Mouse (Mus musculus) intestine, embryonic 14.5 days (tissue): ENCODE data around the gene Bcas1. TPM values are rescaled to one million over a fixed set of nuclear protein-coding genes. Genes with fewer than 3 reads are reported as not detected.

Experiments used
- ATAC-seq: fragments of 200-750 bp; cut with Nextera tagmentation; replicated peaks from 2 replicates; pipeline ENCODE4 v1.8.0; 2017; ENCODE audit warnings: low read depth, moderate number of reproducible peaks, moderate TSS enrichment, moderate library complexity; ENCODE audit not compliant: low FRiP score, low TSS enrichment
- DNase-seq: peaks from one replicate; pipeline ENCODE4 v3.0.0-alpha.2; 2018; ENCODE audit warnings: low spot score
- H3K27ac ChIP-seq: fragments of 300-500 bp; sonication (generic); 2 replicates; pipeline ENCODE4 v1.5.1; 2014; ENCODE audit warnings: low read depth, mild to moderate bottlenecking, control low read depth
- H3K27me3 ChIP-seq: fragments of 300-500 bp; sonication (generic); replicated peaks from 2 replicates; pipeline ENCODE4 v1.6.1; 2014; ENCODE audit warnings: low read length, control low read depth; ENCODE audit not compliant: control insufficient read depth, insufficient read depth
- H3K36me3 ChIP-seq: fragments of 300-500 bp; sonication (generic); 2 replicates; pipeline ENCODE4 v1.6.1; 2014; ENCODE audit warnings: low read length, control low read depth; ENCODE audit not compliant: control insufficient read depth, insufficient read depth
- H3K4me1 ChIP-seq: fragments of 300-500 bp; sonication (generic); replicated peaks from 2 replicates; pipeline ENCODE4 v1.6.1; 2014; ENCODE audit warnings: low read length, control low read depth, mixed read lengths; ENCODE audit not compliant: control insufficient read depth, insufficient read depth
- H3K4me2 ChIP-seq: fragments of 300-500 bp; sonication (generic); 2 replicates; pipeline ENCODE4 v1.6.1; 2014; ENCODE audit warnings: low read length
- H3K4me3 ChIP-seq: fragments of 300-500 bp; sonication (generic); 2 replicates; pipeline ENCODE4 v1.5.1; 2014; ENCODE audit warnings: low read depth, low read length, control low read depth, mixed read lengths
- H3K9ac ChIP-seq: fragments of 300-500 bp; sonication (generic); 2 replicates; pipeline ENCODE4 v1.6.1; 2014; ENCODE audit warnings: mild to moderate bottlenecking, low read length
- H3K9me3 ChIP-seq: fragments of 300-500 bp; sonication (generic); 2 replicates; pipeline ENCODE4 v1.6.1; 2016; ENCODE audit warnings: low read length, control low read depth; ENCODE audit not compliant: control insufficient read depth
- WGBS: fragments of 180-500 bp; shearing (Covaris S2); extraction: QIAGEN DNeasy Blood & Tissue Kit; methylation state at CpG from one replicate; pipeline ENCODE4 v1.1.7; 2014; 5-methylcytosine and 5-hydroxymethylcytosine counted together
- polyA plus RNA-seq: library from polyadenylated mRNA; unstranded; fragments of >200 nt; fragmentation: Nextera tagmentation; extraction: Ambion mirVana; gene quantifications from 2 replicates; pipeline ENCODE4 v1.2.1, GENCODE M21; 2014

Bcas1 gene
- polyA plus RNA-seq, 1 experiment from 2014 or later, result 1.8 TPM

DNA sequence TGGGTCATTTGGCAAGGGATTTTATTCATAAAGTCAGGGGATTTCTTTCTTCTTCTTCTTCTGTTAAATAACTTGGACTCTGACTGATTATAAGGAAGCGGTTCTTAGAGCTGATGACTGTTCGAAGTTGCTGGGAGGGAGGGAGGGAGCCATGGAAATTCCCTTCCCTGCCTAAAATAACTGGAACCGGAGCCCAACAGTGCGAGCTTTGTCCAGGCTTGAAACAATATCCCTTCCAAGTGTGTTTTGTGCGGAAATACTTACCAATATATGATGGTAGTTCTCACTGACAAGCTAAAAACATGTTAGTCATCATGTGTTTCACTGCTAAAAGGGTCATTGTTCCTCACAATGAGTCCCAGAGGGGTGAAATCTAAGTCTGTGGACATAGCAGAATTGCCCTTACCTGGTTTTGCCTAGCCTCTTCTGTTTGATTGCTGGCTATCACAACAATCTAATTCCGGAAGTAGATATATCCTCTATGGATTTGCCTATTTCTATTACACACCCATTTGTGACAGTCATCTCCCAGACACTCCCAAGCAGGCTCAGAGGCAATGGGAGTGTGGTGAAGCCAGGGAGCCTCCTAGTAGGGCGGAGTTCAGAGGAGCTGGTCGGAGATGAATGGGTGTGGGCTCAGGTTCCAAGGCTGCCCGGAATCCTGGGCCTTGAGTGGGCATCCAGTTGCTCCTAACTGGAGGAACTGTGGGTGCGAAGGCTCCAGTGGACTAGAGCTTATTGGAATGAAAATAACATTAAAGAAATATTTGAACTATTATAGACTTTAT is 119.4 kb downstream of the Bcas1 start:
- H3K4me2 ChIP-seq, result no peak overlapping the region
- no peak overlapping the region for H3K4me3 ChIP-seq
- H3K27me3 ChIP-seq, result no peaks in the 10 kb centered on the region
- H3K4me1 ChIP-seq, result peaks cover 7% of the 10 kb centered on the region; the same call in 1 of the 2 replicates
- no peaks in the 10 kb centered on the region for H3K36me3 ChIP-seq
- no peak for ATAC-seq
- no peak overlapping the region for H3K9ac ChIP-seq
- no peak for DNase-seq
- 57% methylated on average over 10 of the region's 10 CpGs for WGBS
- no peak overlapping the region for H3K27ac ChIP-seq
- H3K9me3 ChIP-seq, result no peaks in the 10 kb centered on the region

DNA sequence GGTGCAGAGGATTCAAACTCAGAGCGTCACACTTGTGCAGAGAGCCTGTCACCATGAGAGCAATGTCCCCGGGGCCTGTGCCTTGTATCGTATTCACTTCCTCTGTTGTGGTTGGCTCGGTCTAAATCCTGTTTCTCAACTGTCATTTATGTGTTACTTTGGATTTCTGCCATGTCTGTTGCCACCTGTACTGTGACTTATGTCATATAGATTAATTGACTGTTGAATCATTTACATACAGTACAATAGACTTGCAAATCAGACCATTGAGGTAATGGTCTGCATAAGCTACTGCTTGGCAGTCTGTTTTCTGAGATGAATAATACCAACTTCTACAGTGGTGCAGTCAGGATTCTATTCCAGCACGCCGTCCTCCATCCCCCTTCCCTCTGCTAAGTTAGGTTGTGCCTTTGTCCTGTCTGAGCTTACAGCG is 120.0 kb downstream of the Bcas1 start:
- DNase-seq, result no peak
- 72% methylated on average over 7 of the region's 7 CpGs for WGBS
- H3K27ac ChIP-seq, result no peak overlapping the region

DNA sequence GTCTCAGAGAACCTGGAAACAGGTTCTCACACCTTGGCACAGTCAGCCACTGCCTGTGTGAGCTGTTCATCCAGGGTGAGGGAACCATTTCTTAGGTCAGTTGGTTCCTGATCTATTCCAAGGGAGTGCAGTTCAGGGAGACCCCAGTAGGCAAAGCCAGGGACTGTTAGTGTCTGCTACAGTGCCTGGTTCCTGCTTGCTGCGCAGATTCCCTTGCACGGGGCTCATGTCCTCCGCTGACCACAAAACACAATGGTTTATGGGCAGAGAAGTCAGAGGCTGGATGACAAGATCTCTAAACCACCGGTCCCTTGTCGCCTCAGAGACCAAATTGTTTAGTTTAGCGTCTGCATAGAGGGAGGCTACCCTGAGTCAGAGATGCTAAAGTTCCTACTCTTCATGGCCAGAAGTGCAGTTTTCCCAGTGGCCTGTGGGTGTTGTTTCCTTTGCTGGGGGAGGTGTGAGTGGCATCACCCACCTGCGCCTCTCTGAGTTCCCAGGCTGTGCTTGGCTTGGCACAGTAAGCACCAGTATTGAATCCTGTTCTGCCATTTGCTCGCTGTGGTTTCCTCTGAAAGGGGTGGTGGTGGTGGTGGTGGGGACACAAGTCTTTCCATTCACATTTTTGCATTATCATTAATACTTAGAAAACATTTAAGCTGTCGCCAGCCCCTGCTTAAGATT is 120.9 kb downstream of the Bcas1 start:
- DNase-seq, result no peak
- no peak for ATAC-seq
- Histone ChIP-seq H3K36me3 (no peaks in the 10 kb centered on the region), H3K27ac (no peak overlapping the region), H3K9me3 (no peaks in the 10 kb centered on the region), H3K4me1 (peaks cover 7% of the 10 kb centered on the region; the same call in 1 of the 2 replicates), H3K9ac (no peak overlapping the region), H3K27me3 (no peaks in the 10 kb centered on the region), H3K4me2 (no peak overlapping the region), H3K4me3 (no peak overlapping the region)
- 66% methylated on average over 9 of the region's 9 CpGs for WGBS

More for the DNA sequence above, 120.0 kb downstream of the Bcas1 start:
- no peak overlapping the region for H3K4me2 ChIP-seq
- ATAC-seq, result no peak
- H3K9me3 ChIP-seq, result no peaks in the 10 kb centered on the region
- H3K9ac ChIP-seq, result no peak overlapping the region
- no peaks in the 10 kb centered on the region for H3K27me3 ChIP-seq
- H3K4me1 ChIP-seq, result peaks cover 7% of the 10 kb centered on the region; the same call in 1 of the 2 replicates
- H3K36me3 ChIP-seq, result no peaks in the 10 kb centered on the region
- H3K4me3 ChIP-seq, result no peak overlapping the region

DNA sequence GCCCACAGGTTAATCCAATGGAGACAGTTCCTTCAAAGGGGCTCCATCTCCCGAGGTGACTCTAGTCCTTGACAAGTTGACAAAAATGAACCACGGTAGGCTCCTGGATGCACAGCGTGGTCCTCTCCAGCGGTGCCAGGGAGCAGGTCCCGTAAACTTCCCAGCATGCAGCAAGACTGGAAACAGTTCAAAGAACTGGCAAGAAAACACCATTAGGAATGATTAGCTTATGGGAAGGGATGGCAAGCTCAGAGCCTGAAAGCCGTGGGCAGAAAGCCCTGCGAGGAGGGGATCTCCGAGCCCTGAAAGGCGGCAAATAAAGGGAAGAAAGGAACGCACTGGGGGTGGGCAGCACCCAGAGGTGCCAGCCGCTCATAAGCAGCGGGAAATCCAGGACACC is 122.9 kb downstream of the Bcas1 start:
- no peak overlapping the region for H3K27ac ChIP-seq
- no peak overlapping the region for H3K9ac ChIP-seq
- H3K4me2 ChIP-seq, result no peak overlapping the region
- H3K9me3 ChIP-seq, result no peaks in the 10 kb centered on the region
- no peaks in the 10 kb centered on the region for H3K27me3 ChIP-seq
- peaks cover 7% of the 10 kb centered on the region; the same call in 1 of the 2 replicates for H3K4me1 ChIP-seq
- 80% methylated on average over 12 of the region's 12 CpGs for WGBS
- ATAC-seq (no peak), DNase-seq (no peak)
- H3K4me3 ChIP-seq, result no peak overlapping the region
- no peaks in the 10 kb centered on the region for H3K36me3 ChIP-seq

DNA sequence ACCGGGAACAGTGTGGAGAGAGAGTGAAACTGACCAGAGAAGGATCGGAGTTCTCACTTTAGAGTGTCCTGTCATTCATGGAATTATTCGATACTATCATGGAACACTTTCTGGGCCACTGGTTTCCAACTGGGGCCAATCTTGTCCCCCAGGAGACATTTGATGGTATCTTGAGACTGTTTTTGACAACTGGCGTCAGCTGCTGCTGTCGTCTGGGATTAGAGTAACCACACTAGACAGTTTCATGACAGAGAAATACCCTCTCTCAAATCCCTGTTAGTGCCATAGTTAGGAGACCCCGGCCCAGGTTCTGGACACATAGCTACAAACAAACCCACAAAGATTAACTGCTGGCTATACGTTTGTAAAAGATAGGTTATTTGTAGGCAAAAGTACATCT is 124.0 kb downstream of the Bcas1 start:
- no peak overlapping the region for H3K9ac ChIP-seq
- no peak overlapping the region for H3K27ac ChIP-seq
- DNase-seq (no peak), ATAC-seq (no peak)
- no peaks in the 10 kb centered on the region for H3K27me3 ChIP-seq
- no peaks in the 10 kb centered on the region for H3K9me3 ChIP-seq
- H3K4me3 ChIP-seq, result no peak overlapping the region
- H3K4me2 ChIP-seq, result no peak overlapping the region
- 85% methylated on average over 7 of the region's 7 CpGs for WGBS
- H3K4me1 ChIP-seq, result 0 out of 2 replicates have a peak, but pooled peaks cover 2% of the 10 kb centered on the region
- no peaks in the 10 kb centered on the region for H3K36me3 ChIP-seq

DNA sequence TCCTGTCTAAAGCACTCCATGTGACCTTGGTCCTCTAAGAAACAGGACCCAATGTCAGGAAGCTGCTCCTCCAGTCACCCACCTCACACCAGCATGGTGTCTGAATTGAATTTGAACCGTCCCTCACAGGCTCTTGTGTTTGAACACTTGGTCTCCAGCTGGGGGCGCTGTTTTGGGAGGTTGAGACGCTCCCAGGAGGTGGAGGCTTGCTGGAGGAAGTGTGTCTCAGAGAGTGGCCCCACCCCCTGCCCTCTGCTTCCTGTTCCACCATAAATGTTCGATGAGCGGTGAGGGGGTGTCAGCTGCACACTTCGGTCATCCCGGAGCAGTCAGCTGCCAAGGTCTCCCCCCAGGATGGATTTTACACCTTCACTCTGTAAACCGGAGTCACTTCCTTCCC is 124.8 kb downstream of the Bcas1 start:
- H3K9me3 ChIP-seq, result no peaks in the 10 kb centered on the region
- H3K4me3 ChIP-seq, result no peak overlapping the region
- no peak for ATAC-seq
- H3K9ac ChIP-seq, result no peak overlapping the region
- no peak overlapping the region for H3K4me2 ChIP-seq
- no peak overlapping the region for H3K27ac ChIP-seq
- no peaks in the 10 kb centered on the region for H3K36me3 ChIP-seq
- DNase-seq, result no peak
- WGBS, result 76% methylated on average over 8 of the region's 8 CpGs
- no peaks in the 10 kb centered on the region for H3K4me1 ChIP-seq
- H3K27me3 ChIP-seq, result no peaks in the 10 kb centered on the region

Other genes with a start within 250 kb of the Bcas1 start
- gene Pfdn4, start 68.6 kb upstream of the Bcas1 start, polyA plus RNA-seq, result 68.1 and 77.6 TPM in 2 replicates
- not detected in 2 replicates for gene Cyp24a1, start 69.3 kb upstream of the Bcas1 start, polyA plus RNA-seq
- gene 4930470P17Rik, start 174.2 kb upstream of the Bcas1 start, polyA plus RNA-seq, result not detected in 2 replicates